Mouse (Mus musculus): Measurements from ENCODE around the gene Mrap. TPM values are rescaled to one million over a fixed set of nuclear protein-coding genes. Genes with fewer than 3 reads are reported as not detected.

The Mrap gene
- polyA plus RNA-seq, 1 experiment from 2014 or later = 31.7 TPM

GRCm38 (mm10) chr16:90709711-90710289 is 28.2 kb upstream of the Mrap start:
- no peaks in the 10 kb centered on the region for H3K9me3 ChIP-seq (replicated peaks)
- H3K4me2 ChIP-seq = peak overlapping the region; percentile 60
- peak overlapping the region; percentile 73 for H3K27ac ChIP-seq
- H3K4me3 ChIP-seq = peak overlapping the region; percentile 35
- no peak overlapping the region for H3K9ac ChIP-seq
- peaks cover 47% of the 10 kb centered on the region for H3K4me1 ChIP-seq (replicated peaks)
- no peaks in the 10 kb centered on the region; the same call in 1 of the 2 replicates for H3K27me3 ChIP-seq
- 21% methylated on average over 17 of the region's 17 CpGs for WGBS
- ATAC-seq (replicated peaks; ENCODE audit: insufficient number of reproducible peaks, insufficient read depth, low FRiP score, low read depth) = peak; percentile 69
- H3K36me3 ChIP-seq = no peaks in the 10 kb centered on the region

- Histone ChIP-seq H3K9me3 (replicated peaks) (no peaks in the 10 kb centered on the region), H3K36me3 (no peaks in the 10 kb centered on the region), H3K4me3 (peak overlapping the region; percentile 35), H3K4me2 (peak overlapping the region; percentile 60), H3K9ac (no peak overlapping the region), H3K27ac (peak overlapping the region; percentile 73), H3K4me1 (replicated peaks) (peaks cover 46% of the 10 kb centered on the region), H3K27me3 (no peaks in the 10 kb centered on the region; the same call in 1 of the 2 replicates)
- ATAC-seq (replicated peaks; ENCODE audit: insufficient number of reproducible peaks, insufficient read depth, low FRiP score, low read depth) = no peak
- WGBS = 72% methylated on average over 12 of the region's 12 CpGs
These were observed 27.7 kb upstream of the Mrap start for GRCm38 (mm10) chr16:90710313-90710712.

GRCm38 (mm10) chr16:90724051-90724450 is 14.0 kb upstream of the Mrap start:
- no peak overlapping the region for H3K9ac ChIP-seq
- peaks cover 8% of the 10 kb centered on the region for H3K4me1 ChIP-seq (replicated peaks)
- WGBS = 94% methylated on average over 4 of the region's 4 CpGs
- no peak overlapping the region for H3K27ac ChIP-seq
- H3K9me3 ChIP-seq (replicated peaks) = no peaks in the 10 kb centered on the region
- no peak overlapping the region for H3K4me2 ChIP-seq
- no peak for ATAC-seq (replicated peaks; ENCODE audit: insufficient number of reproducible peaks, insufficient read depth, low FRiP score, low read depth)
- peaks cover 25% of the 10 kb centered on the region for H3K36me3 ChIP-seq
- H3K27me3 ChIP-seq = no peaks in the 10 kb centered on the region
- H3K4me3 ChIP-seq = no peak overlapping the region

- Histone ChIP-seq H3K9ac (peak overlapping the region; percentile 80), H3K4me1 (replicated peaks) (peaks cover 8% of the 10 kb centered on the region), H3K4me2 (peak overlapping the region; percentile 97), H3K27me3 (no peaks in the 10 kb centered on the region), H3K27ac (peak overlapping the region; percentile 57; the same call in 1 of the 2 replicates), H3K9me3 (replicated peaks) (peaks cover 5% of the 10 kb centered on the region; the same call in 1 of the 2 replicates), H3K4me3 (peak overlapping the region; percentile 90), H3K36me3 (peaks cover 6% of the 10 kb centered on the region; the same call in 1 of the 2 replicates)
- ATAC-seq (replicated peaks; ENCODE audit: insufficient number of reproducible peaks, insufficient read depth, low FRiP score, low read depth) = no peak; the same call in 1 of the 2 replicates
- 4% methylated on average over 38 of the region's 38 CpGs for WGBS
These were observed 11.3 kb upstream of the Mrap start for GRCm38 (mm10) chr16:90726600-90727227.

- Histone ChIP-seq H3K4me1 (replicated peaks) (peaks cover 8% of the 10 kb centered on the region), H3K27me3 (no peaks in the 10 kb centered on the region), H3K9me3 (replicated peaks) (peaks cover 5% of the 10 kb centered on the region; the same call in 1 of the 2 replicates), H3K36me3 (no peaks in the 10 kb centered on the region; the same call in 1 of the 2 replicates), H3K27ac (peak within 1 kb of the TSS; percentile 72), H3K9ac (peak within 1 kb of the TSS; percentile 80), H3K4me2 (peak within 1 kb of the TSS; percentile 97), H3K4me3 (peak within 1 kb of the TSS; percentile 90)
- peak; percentile 92 for ATAC-seq (replicated peaks; ENCODE audit: insufficient number of reproducible peaks, insufficient read depth, low FRiP score, low read depth)
- WGBS = 2% methylated on average over 53 of the region's 53 CpGs
These were observed 10.5 kb upstream of the Mrap start, which contains the start of gene Mis18a for GRCm38 (mm10) chr16:90727233-90728115. TSS of gene Mis18a (minus strand) at chr16:90727404.

DNA sequence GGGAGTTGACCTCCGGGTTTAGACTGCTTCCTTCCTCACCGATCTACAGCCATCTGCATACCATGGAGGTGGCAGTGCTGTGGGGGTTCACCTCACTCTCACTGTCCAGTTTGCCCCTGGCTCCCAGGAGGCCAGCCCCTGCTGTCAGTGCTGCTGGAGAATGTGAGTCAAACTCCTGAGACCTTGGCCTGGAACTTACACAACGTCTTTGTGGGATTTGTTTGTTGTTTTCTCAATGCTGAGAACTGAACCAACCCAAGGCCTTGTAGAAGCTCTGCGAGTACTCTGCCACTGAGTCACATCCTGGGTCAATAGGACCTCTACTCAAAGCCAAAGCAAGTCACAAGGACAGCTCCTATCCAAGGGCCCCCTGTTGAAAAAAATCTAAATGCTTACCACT is 2.4 kb upstream of the Mrap start:
- Histone ChIP-seq H3K27me3 (no peaks in the 10 kb centered on the region), H3K4me1 (replicated peaks) (peaks cover 14% of the 10 kb centered on the region), H3K27ac (no peak overlapping the region), H3K4me3 (no peak overlapping the region), H3K36me3 (no peaks in the 10 kb centered on the region), H3K9me3 (replicated peaks) (peaks cover 5% of the 10 kb centered on the region; the same call in 1 of the 2 replicates), H3K9ac (no peak overlapping the region), H3K4me2 (no peak overlapping the region)
- 48% methylated on average over 4 of the region's 4 CpGs for WGBS
- ATAC-seq (replicated peaks; ENCODE audit: insufficient number of reproducible peaks, insufficient read depth, low FRiP score, low read depth) = no peak

- Histone ChIP-seq H3K4me1 (replicated peaks) (peaks cover 14% of the 10 kb centered on the region), H3K4me3 (no peak overlapping the region), H3K27me3 (no peaks in the 10 kb centered on the region), H3K36me3 (no peaks in the 10 kb centered on the region), H3K27ac (no peak overlapping the region), H3K9me3 (replicated peaks) (no peaks in the 10 kb centered on the region), H3K4me2 (no peak overlapping the region), H3K9ac (no peak overlapping the region)
- no peak for ATAC-seq (replicated peaks; ENCODE audit: insufficient number of reproducible peaks, insufficient read depth, low FRiP score, low read depth)
- 43% methylated on average over 10 of the region's 10 CpGs for WGBS
These were observed 1.2 kb upstream of the Mrap start for GRCm38 (mm10) chr16:90736672-90737270.

- 61% methylated on average over 6 of the region's 6 CpGs for WGBS
- no peak overlapping the region for H3K4me2 ChIP-seq
- peaks cover 31% of the 10 kb centered on the region for H3K4me1 ChIP-seq (replicated peaks)
- H3K4me3 ChIP-seq = no peak overlapping the region
- H3K9me3 ChIP-seq (replicated peaks) = no peaks in the 10 kb centered on the region
- H3K36me3 ChIP-seq = peaks cover 17% of the 10 kb centered on the region; the same call in 1 of the 2 replicates
- peak overlapping the region; percentile 50 for H3K27ac ChIP-seq
- H3K27me3 ChIP-seq = no peaks in the 10 kb centered on the region
- ATAC-seq (replicated peaks; ENCODE audit: insufficient number of reproducible peaks, insufficient read depth, low FRiP score, low read depth) = peak; percentile 60
- H3K9ac ChIP-seq = no peak overlapping the region
These were observed 9.1 kb downstream of the Mrap start for GRCm38 (mm10) chr16:90747143-90747542.

GRCm38 (mm10) chr16:90748169-90748568 is 10.2 kb downstream of the Mrap start:
- Histone ChIP-seq H3K9ac (no peak overlapping the region), H3K9me3 (replicated peaks) (no peaks in the 10 kb centered on the region), H3K27me3 (no peaks in the 10 kb centered on the region), H3K4me3 (no peak overlapping the region), H3K4me2 (no peak overlapping the region), H3K36me3 (peaks cover 25% of the 10 kb centered on the region; the same call in 1 of the 2 replicates), H3K4me1 (replicated peaks) (peaks cover 31% of the 10 kb centered on the region), H3K27ac (no peak overlapping the region)
- no peak for ATAC-seq (replicated peaks; ENCODE audit: insufficient number of reproducible peaks, insufficient read depth, low FRiP score, low read depth)
- WGBS = 88% methylated on average over 7 of the region's 7 CpGs

DNA sequence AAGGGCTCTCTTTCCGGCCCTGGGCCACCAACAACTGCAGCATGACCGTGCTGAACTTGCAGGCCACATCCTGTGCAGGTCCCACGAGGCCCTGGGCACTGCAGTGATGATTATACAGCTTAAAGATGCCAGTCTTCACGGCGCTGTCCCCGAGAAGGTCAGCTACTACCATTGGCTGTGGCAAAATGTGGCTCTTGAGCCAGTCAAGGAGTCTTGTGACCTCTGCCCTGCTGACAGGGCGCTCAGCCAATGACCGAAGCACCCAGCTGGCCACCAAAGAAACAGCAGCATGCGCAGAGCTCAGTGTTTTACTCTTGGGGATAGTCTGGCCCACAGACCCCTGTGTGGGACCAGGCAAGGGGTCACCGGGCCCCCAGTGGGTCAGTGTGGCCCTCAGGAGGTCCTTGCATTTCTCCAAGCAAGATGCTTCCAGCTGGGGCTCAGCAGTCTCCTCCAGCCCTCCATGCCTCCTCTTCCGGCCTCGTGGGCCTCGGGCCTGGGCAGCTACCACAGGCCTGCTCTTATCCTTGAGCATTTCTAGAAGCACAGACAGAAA is 15.5 kb downstream of the Mrap start:
- no peaks in the 10 kb centered on the region for H3K27me3 ChIP-seq
- H3K27ac ChIP-seq = no peak overlapping the region
- H3K36me3 ChIP-seq = peaks cover 49% of the 10 kb centered on the region
- 88% methylated on average over 13 of the region's 13 CpGs for WGBS
- peaks cover 9% of the 10 kb centered on the region for H3K4me1 ChIP-seq (replicated peaks)
- ATAC-seq (replicated peaks; ENCODE audit: insufficient number of reproducible peaks, insufficient read depth, low FRiP score, low read depth) = no peak
- H3K4me3 ChIP-seq = no peak overlapping the region
- H3K9me3 ChIP-seq (replicated peaks) = no peaks in the 10 kb centered on the region
- H3K9ac ChIP-seq = no peak overlapping the region
- no peak overlapping the region for H3K4me2 ChIP-seq
